Mouse (Mus musculus) retina, adult 2 months (tissue): ENCODE results near the gene Ubr2.

Experiments
- DNase-seq: peaks from one replicate; pipeline ENCODE4 v3.0.0-alpha.2; 2012; ENCODE audit warnings: low read depth, low spot score

Ubr2 gene

DNA sequence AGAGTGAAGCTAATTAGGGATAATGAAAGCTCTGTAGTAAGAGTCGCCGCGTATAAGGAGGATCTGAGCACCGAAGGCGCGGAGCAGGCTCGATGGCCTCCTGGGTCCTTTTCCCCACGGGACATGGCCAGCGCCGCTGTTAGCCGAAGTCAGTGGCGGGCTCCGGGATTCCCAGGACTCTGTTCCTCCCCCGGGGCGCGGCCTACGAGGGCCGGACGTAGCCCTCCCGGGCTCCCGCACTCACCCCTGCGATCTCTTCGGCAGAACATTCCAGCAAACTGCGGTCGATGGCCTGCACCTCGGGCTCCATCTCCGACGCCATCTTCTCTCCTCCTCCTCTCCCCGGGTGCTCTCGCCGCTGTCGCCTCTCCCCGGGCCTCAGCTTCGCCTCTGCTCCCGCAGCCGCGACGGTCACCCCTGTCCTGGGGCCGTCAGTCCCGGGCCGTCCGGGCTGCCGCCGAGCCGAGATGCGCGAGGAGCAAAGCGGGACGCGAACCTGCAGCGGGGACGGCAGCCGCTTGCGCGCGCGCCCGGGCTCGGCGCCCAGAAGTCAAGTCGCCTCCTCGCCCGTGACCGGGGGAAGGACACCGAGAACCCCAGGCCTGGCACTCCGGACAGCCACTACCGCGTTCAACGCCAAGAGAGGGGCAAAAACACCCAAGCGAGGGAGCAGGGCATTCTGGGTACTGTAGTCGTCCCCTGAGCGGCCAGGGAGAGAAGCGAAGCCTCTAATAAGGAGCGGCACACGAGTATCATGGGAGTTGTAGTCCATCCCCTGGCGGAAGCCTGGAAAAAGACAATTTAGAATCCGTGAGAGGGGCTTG is at the start of gene Ubr2:
TSS of gene Ubr2 (minus strand) at position 659 of the 824 bp plus-strand sequence.
- DNase-seq = peak; percentile 80

DNA sequence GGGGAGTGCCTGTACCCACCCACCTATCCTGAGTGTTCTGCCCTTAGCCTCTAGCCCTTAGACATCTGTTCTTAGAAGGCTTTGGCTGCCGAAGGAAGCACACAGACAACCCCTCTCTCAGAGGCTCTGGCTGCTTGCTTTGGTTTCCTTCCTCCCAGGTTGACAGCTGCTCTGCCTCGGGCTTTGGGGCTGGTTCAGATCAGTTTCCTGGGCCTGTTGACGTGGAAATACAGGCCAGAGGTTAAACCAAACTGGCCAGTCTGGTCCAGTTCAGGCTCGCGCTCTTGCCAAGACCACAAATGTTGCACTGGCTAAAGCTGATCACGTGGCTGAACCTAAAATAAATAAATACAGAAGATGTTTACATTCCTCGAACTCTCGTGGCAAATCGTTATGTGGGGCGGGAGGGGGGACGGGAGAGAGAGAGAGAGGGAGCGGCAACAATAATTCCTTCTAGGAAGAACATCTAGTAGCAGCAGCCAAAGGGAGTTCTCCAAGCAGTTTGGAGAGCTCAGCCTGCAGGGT is 49.5 kb upstream of the Ubr2 start:
- no peak for DNase-seq

DNA sequence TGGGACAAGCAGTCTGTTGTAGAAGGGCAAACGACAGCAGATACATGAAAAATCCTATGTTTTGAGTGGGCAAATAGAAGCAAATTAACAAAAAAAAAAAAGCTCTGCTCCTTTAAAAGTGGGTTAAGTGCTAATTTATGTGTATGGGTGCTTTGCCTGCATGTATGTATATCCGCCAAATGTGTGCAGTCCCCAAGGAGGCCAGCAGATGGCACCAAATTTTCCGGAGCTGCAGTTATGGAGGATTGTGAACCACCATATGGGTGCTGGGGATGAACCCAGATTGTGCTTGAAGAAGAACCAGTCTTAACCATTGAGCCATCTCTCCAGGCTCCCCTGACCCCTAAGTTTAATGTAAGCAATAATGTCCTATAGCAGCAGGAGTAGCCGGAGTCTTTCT is 47.6 kb upstream of the Ubr2 start:
- DNase-seq = no peak

DNA sequence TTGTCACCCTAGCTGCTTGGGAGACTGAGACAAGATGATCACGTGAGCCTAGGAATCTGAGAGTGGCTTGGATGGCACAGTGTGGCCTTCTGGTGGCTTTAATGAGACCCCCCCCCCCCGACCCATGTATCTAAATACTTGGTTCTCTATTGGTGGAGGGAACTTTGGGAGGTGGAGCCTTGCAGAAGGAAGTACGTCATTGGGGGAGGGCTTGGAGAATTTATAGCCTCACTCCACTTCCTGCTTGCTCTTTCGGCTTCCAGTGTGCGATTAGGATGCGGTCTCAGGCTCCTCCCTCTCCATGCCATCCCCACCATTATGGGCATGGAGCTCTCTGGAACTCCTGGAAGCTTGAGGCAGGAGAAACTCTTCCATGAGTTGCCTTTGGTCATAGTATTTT is 46.1 kb upstream of the Ubr2 start:
- no peak for DNase-seq

DNA sequence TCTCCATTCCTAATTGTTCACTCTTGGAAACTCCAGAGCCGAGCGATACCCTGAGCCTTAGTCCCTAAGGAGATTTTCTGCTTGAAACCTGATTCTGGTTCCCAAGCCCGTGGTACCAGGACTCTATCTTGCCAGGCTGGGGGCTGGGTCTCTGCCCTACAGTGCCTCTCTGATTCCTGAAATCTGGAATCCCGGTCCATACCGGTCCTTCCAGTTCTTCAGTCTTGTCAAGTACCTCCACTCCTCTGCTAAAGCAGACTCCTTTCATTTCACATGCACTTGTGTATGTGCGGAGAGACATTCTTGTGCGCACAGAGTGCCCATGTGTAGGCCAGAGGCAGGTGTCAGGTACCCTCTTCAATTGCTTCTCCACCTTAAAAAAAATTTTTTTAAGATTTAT is 44.8 kb upstream of the Ubr2 start:
- no peak for DNase-seq

DNA sequence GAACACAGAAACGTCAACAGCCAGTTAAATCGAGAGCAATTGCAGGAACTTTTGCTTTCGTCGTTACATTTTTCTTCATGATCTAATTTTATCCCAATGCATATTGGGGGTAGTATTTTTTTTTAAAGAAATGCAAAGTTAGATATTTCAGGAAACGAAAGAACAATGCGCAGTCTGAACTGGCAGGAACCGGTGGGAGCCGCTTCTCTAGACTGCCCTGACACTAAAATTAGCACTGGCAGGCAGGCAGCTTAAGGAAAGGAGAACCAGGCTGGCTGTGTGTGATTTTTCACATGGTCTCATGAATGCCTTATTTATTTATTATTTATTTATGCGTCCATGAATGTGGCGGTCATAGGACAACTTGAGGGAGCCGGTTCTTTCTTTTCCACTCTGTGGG is 44.3 kb upstream of the Ubr2 start:
- no peak for DNase-seq

DNA sequence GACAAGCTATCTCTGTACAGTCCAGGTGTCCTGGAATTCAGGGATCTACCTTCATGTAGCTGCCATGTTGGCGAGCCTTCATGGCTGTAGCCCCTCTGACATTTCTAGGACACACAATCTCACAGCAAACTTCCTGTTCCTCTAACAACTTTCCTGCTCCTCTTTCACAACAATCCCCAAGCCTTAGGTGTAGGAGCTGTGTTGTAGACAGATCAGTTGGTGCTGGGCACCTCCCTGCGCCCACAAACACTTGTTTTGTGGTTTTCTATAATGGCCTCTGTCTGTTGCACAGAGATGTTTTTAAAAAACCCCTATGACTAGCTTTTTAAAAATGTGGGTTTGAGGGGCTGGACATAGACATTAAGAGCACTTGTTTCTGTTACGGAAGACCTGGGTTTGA is 40.3 kb upstream of the Ubr2 start:
- no peak for DNase-seq

DNA sequence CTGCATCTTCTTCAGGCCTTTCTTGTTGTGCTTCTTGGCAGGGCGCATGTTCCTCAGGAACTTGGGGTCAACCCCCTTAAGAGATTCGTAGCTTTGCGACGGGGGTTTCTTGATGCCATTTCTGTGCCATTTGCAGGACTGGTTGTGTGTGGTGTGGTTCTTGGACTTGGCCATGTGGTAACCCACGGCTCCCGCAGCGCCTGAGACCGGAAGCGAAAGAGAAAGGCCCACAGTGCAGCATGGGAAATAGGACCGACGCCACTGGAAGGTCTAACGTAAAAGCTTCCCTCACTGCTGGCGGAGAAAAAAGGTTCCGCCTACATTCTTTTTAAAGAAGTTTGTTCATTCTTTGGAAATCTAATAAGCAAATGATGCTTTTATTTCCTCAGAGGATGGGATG is 32.5 kb upstream of the Ubr2 start:
- DNase-seq = no peak

DNA sequence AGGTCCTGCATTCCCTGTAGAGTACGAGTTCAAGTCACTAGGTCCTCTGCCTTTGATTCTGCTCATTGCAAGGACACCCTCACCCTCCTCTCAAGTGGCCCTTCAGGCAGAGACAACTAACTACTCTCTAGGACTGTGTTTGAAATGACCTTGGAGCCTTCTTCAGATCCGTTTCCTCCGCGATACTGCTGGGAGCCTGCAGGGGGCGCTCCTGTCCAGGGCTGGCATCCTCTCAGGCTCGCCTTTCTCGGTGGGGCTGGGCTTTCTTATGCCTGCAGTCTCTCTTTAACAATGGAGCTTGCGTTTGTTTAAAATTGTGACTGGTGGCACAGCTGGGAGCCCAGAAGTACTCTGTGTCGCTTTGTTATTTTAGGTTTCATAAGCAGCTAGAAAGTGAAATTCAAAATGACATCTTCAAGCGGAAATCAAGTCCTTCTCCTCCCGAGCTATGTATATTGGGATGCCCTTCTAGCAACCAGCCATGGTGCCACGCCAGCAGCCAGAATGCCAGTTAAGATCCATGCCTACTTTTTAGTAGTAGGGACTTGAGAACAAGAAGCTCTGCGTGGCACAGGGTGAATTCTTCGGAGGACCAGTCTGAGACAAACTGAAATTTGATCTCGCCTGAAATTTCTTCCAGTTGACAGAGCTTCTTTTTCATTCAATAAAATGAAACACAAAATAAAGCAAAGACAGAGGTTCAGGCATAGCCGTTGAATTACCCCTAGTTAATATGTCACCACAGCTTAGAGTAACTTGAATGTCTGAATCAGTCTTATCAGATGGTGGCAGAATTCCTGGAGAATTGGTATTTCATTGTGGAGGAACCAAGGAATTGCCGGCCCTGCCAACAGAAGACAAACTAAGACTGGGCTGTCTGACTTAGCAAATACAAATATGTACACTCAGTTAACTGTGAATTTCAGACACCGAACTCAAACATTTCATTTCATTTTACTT is 28.8 kb upstream of the Ubr2 start:
- DNase-seq = peak; percentile 57

DNA sequence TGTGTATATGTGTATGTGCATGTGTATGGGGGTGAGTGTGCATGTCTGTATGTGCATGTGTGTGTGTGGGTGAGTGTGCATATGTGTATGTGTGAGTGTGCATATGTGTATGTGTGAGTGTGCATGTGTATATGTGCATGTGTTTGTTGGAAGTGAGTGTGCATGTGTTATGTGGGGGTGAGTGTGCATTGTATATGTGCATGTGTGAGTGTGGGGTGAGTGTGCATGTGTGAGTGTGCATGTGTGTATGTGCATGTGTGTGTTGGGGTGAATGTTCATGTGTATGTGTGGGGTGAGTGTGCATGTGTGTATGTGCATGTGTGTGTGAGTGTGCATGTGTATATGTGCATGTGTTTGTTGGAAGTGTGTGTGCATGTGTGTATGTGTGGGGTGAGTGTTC is 24.2 kb upstream of the Ubr2 start:
- DNase-seq = no peak

DNA sequence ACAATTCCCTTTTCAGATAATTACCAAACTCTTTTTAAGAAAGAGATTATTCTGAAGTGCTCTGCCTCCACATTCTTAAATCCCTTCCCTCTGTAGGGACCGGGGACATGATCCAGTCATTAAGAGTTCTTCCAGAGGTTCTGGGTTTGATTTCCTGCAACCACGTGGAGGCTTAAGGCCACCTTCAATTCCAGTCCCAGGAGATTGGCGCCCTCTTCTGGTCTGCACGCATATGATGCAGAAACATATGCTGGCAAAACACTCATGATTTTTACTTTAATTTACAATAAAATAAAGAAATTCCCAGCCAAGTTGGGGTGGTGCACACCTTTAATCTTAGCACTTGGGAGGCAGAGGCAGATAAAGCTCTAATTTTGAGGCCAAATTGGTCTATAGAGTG is 23.3 kb upstream of the Ubr2 start:
- peak; percentile 41 for DNase-seq

DNA sequence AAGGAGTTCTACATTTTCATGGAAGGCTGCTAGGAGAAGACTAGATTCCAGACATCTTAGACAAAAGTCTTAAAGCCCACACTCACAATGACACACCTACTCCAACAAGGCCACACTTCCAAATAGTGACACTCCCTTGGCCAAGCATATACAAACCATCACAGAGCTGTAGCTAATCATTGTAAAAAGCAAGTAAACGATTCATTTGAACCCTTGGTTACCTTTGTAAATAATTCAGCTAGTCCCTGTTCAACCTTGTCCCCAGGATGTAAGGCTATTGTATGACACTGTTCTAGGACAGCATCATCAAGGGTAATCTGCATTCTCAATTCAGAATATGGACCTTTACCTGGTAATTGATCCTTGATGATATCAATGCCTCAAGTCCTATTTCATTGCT is 14.4 kb upstream of the Ubr2 start:
- DNase-seq = no peak

DNA sequence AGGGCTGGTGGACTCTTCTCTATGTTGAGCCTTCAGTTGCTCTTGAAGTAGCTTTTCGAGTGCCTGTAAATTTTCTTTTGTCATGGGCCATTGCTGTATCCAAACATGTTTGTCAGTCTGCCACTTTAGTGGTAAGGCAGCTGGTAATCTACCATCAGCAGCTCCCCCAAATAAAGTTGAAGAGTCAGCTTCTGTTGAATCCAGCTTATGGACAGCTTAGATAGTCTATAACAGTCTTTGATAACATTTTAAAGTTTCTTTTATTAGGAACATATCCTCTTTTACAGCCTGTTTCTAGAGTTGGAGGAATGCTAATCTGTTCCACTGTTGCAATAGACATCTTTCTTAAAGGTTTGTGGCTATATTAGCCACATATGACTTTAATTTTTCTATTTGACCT is 13.0 kb upstream of the Ubr2 start:
- no peak for DNase-seq

DNA sequence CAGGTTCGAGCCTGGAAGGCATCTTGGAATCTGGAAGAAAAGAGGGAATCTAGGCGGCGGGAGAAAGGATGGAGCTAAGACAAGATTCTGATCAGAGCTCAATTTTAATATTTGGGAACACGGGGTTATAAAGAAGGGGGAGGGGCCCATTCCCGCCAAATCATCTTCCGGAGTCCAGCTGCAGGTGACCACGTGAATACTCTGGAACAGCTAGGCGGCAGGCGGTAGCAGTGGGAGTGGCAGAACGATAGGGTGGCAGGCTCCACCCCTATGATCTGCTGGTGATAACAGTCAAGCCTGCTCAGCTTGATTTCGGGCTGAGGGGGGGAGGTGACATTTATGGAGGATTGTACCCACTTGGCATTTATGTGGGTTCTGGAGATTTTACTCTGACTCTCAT is 2.5 kb upstream of the Ubr2 start:
- DNase-seq = no peak

DNA sequence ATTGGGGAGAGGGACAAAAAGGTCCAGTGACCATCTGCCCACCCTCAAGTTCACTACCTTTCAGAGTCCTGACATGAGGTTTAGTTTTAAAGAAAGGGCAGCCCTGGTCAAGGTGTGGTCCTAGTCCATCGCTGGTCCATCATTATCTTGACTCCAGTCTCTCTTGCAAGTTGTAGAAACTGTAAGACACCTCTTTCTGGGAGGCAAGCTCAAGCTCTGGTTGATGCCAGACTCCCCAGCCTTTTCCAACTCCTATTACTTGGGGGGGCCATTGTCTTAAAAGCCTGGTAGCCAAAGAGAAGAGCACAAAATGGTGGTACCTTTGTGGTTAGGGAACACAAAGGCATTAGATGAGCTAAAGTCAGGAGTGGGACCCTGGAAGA is 1.3 kb upstream of the Ubr2 start:
- no peak for DNase-seq

DNA sequence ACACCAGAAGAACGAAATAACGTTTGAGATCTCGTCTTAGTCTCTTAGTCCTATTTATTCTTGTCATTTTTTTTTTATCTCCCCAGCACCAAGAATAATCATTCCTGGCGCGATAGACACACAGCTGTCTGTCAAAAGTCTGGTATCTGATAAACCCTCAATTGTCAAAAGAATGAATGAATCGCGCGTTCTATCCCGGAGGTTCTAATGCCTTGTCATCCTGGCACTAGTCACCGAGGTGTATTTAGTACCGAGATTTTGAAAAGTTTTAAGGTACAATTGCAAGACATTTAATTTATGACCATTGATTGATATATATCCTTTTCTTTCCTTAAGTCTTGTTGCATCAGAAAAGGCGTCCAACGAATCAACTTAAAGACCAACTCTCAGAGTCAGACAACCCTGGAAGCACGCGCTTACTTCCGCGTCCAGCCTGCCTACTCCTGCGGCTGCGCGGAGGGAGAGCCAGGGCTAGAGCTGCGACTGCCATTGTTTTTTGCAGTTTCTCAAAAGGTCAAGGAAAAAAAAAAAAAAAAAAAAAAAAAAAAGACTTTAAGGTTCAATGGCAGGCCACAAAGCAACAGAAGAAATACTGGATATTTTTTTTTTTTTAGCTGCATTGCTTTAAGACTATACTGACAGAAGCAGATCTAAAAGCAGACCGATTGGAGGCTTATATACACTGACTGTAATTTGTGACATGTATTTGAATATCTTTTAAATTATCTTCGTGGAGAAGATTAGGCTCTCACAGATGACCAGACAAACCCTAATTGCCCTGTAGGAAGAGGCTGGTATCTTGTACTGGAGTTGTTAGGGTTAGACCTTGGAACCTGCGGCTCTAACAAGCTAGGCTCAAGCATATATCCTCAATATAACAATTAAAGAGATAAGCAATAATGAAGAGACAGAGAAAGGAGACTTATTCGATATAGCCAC is 635 bp upstream of the Ubr2 start:
- DNase-seq = peak; percentile 16

DNA sequence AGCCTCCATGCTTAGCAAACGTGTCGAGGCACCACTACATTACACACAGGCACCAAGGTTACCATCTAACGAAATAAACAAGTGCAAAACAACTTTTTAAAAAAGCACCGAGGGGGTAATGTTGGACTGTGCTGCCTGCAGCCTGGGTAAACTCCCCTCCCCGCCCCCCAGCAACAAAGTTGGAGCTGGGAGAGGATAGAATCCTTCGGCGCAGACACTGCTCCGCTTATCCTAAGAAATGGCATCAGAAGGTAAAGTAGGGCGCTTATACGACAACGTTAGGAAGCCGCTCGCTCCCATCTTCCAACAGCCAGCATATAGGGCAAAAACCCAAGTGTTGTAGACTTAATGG is 834 bp downstream of the Ubr2 start:
- no peak for DNase-seq

DNA sequence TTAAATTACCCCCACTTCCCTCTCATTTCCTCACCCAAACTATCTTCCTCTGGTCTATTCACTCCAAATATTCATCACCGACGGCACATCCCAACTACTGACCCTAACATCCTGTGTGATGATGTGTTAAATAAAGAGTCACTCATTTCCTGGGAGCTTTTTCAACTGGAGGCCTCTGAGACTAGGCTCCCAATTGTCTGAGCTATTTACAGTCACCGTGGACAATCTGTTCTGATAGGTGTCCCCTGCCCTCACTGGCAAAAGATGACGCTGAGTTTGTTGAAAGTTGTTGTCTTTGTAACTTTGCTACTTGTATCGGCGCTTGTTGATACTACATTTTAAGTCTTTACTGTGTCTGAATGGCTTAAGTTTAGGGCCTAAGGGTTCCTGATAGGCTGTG is 1.3 kb downstream of the Ubr2 start:
- no peak for DNase-seq

DNA sequence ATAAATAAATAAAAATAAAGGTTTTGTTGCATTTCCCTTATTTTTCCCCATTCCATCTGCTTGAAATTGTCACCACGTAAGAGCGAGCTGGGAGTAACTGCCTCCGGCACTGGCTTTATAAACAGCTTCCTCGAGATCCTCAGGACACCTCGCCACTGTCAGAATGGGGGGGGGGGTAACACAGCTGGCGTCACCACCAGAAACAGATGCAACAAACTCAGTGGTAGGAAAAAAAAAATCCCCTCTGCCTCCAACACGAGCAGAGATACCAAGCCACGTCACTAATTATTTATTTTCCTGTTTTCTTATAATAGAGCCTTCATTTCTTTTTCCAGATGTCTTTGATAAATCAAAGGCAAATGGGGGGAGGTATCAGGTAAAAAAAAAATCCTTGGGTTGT is 1.9 kb downstream of the Ubr2 start:
- DNase-seq = no peak

DNA sequence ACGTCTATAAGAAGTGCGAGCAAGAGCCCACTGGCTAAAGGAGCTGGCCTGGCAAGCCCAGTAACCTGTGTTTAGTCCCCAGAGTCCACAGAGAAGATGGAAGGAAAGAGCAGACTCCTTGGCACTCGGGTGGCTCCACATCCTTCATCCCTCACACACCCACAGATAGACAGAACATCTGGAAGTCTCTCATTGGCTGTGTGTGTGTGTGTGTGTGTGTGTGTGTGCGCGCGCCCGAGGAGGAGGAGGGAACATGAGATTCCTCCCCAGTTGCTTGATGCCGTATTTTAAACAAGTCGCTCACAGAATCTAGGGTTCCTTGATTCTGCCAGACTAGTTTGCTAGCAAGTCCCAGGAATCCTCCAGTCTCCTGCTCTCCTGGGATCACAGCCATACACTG is 3.6 kb downstream of the Ubr2 start:
- no peak for DNase-seq

DNA sequence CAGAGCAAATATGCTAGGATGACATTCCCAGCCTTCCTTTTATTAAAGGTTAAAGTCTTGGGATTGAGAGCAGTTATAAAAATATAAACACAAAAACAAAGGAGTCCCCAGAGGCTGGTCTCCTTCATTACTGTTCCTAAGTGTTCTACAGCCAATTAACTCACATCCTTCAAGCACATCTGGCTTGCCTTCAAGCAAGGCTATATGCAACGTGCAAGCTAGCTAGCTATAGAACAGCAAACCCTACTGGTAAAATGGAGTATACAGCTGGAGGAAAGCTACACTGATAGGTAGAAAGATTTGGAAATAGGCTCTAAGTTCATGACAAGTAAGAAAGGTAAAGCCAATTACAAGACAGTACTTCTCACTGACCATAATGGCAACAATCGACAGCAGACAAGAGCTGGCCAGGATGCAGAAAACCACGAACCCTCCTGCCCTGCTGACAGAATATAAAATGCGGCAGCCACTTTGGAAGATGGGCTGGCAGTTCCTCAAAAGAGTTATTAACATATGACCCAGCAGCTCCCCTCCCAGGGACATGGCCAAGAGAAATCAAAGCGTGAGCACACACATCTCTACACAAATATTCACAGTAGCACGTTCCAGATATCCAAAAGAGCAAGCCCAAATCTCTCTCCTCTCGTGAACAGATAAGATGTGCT is 4.5 kb downstream of the Ubr2 start:
- DNase-seq = no peak
